Mouse (Mus musculus): ENCODE measurements around the gene Fbxo7. TPM values are rescaled to one million over a fixed set of nuclear protein-coding genes. Genes with fewer than 3 reads are reported as not detected.

The Fbxo7 gene
- polyA plus RNA-seq (2015; fragmentation: Nextera tagmentation; extraction: Ambion mirVana): 29.9 and 32.8 TPM in 2 replicates

DNA sequence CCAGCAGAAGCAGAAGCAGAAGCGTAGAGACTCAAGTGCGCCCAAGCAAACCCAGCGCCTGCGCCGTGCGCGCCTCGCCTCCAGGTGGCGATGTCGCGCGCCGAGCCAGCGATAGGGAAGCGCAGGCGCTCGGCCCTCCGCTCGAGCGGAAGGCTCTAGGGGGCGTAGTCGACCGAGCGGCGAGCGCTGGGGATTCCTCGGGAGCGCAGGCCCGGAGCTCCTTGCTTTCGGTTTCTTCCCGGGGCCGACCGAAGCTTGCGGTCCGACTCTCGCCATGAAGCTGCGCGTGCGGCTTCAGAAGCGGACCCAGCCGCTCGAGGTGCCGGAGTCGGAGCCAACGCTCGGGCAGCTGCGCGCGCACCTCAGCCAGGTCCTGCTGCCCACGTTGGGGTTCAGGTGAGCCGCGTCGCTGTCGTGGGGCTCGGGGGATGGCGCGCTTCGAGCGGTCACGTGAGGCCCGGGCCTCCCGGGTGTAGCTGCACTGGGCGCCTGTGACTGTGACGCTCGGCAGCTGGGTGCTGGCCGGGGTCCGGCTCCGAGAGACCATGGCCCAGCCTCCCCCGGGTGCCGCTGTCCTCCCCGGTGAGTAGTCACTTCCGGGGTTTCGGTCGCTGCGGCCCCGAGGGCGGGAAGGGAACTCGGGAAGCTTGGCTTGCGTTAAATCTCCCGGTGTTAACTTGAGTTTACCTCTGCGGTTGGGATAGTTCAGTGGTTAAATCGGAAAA lies at the start of gene Fbxo7:
TSS of gene Fbxo7 (plus strand) at position 224 of the 725 bp plus-strand sequence.
- Histone ChIP-seq H3K4me2 (ENCODE audit: low read depth, low read length) (peak within 1 kb of the TSS; percentile 57), H3K9ac (ENCODE audit: low read depth, low read length) (peak within 1 kb of the TSS; percentile 83), H3K4me1 (ENCODE audit: control insufficient read depth, insufficient read depth, low read length) (peaks cover 3% of the 10 kb centered on the region), H3K4me3 (ENCODE audit: low read length) (peak within 1 kb of the TSS; percentile 69), H3K36me3 (ENCODE audit: control insufficient read depth, insufficient read depth, low read length) (no peaks in the 10 kb centered on the region), H3K9me3 (ENCODE audit: control insufficient read depth, low read length) (no peaks in the 10 kb centered on the region), H3K27me3 (replicated peaks; ENCODE audit: control insufficient read depth, insufficient read depth, low read length) (no peaks in the 10 kb centered on the region), H3K27ac (ENCODE audit: low read length) (peak within 1 kb of the TSS; percentile 96)
- under 1% methylated on average over 79 of the region's 82 CpGs for WGBS
- peak; percentile 98 for ATAC-seq

DNA sequence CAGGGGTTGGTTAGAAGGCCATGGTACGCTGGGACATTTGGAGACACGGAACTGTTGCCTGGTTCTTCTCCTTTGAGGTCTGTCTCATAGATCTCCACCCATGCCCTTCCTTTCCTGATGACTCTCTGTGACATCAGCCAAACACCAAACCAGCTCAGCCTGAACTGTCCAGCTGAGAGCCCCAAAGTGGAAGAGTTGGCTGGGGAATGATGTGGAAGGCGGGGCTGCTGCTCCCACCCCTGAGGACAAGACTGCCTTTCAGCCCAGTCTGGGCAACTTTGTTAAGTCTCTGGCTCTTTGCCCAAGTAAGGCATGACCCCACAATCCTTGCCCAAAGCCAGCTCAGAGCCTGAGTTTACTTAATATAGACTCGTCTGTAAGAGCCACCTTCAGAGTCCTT lies 48.9 kb upstream of the Fbxo7 start:
- whole genome bisulfite sequencing: 80% methylated on average over 4 of the region's 4 CpGs
- no peaks in the 10 kb centered on the region for H3K27me3 ChIP-seq (replicated peaks; ENCODE audit: control insufficient read depth, insufficient read depth, low read length)
- H3K4me2 ChIP-seq (ENCODE audit: low read depth, low read length): no peak overlapping the region
- H3K4me1 ChIP-seq (ENCODE audit: control insufficient read depth, insufficient read depth, low read length): no peaks in the 10 kb centered on the region
- H3K9me3 ChIP-seq (ENCODE audit: control insufficient read depth, low read length): 0 out of 2 replicates have a peak, but pooled peaks cover 3% of the 10 kb centered on the region
- H3K9ac ChIP-seq (ENCODE audit: low read depth, low read length): no peak overlapping the region
- H3K27ac ChIP-seq (ENCODE audit: low read length): no peak overlapping the region
- no peak overlapping the region for H3K4me3 ChIP-seq (ENCODE audit: low read length)
- H3K36me3 ChIP-seq (ENCODE audit: control insufficient read depth, insufficient read depth, low read length): no peaks in the 10 kb centered on the region
- ATAC-seq: no peak

DNA sequence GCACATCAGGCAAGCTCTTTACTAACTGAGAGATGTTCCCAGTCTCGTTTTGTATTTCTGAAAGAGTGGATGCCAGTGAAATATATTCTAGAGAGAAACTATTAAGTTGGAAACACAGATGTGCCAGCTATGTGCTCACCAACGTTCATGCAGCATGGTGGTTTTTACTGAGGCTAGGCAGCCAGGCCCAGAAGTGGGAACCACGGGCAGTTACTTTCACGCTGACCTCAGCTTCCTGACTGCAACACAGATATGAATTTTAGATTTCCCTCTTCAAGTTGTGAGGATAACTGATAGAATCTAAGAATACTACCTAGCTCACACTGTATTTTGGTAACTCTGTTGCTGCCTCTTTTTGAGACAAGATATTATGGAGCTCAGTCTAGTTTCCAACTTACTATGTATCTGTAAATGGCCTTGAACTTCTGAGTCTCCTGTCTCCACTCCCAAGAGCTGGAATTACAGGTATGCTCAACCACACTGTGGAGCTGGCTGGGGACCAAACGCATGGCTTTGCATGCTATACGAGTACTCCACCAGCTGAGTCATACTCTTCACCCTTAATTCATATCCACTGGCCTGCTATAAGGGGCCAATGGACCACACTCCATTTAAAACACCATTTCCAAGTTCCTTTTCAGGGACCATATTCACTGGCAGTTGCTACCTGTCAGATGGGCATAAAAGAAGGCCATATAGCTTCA lies 32.2 kb upstream of the Fbxo7 start:
- H3K27ac ChIP-seq (ENCODE audit: low read length): no peak overlapping the region
- no peaks in the 10 kb centered on the region for H3K4me1 ChIP-seq (ENCODE audit: control insufficient read depth, insufficient read depth, low read length)
- no peak overlapping the region for H3K9ac ChIP-seq (ENCODE audit: low read depth, low read length)
- no peak for ATAC-seq
- H3K4me2 ChIP-seq (ENCODE audit: low read depth, low read length): no peak overlapping the region
- H3K27me3 ChIP-seq (replicated peaks; ENCODE audit: control insufficient read depth, insufficient read depth, low read length): no peaks in the 10 kb centered on the region
- no peaks in the 10 kb centered on the region for H3K9me3 ChIP-seq (ENCODE audit: control insufficient read depth, low read length)
- no peak overlapping the region for H3K4me3 ChIP-seq (ENCODE audit: low read length)
- no peaks in the 10 kb centered on the region for H3K36me3 ChIP-seq (ENCODE audit: control insufficient read depth, insufficient read depth, low read length)
- WGBS: 76% methylated on average over 6 of the region's 6 CpGs

DNA sequence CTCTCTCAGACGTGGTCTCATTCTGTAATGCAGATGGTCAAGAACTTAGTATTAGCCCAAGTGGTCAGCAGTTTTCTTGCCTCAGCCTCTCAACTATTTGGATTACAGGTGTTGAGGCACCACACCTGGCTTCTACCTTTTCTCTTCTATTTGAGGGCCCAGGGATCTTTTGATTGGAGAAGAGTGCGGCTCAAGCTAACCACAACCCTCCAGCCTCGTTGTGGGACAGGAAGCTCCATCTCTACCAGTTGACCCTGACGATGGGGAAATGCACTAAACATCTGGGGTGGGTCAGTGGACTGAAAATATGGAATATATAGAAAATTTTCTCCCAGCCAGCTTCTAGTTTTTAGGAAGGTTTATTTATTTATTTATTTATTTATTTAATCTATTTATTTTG lies 29.4 kb upstream of the Fbxo7 start:
- no peaks in the 10 kb centered on the region for H3K4me1 ChIP-seq (ENCODE audit: control insufficient read depth, insufficient read depth, low read length)
- H3K9ac ChIP-seq (ENCODE audit: low read depth, low read length): no peak overlapping the region
- no peak overlapping the region for H3K4me3 ChIP-seq (ENCODE audit: low read length)
- H3K36me3 ChIP-seq (ENCODE audit: control insufficient read depth, insufficient read depth, low read length): no peaks in the 10 kb centered on the region
- no peak for ATAC-seq
- H3K4me2 ChIP-seq (ENCODE audit: low read depth, low read length): no peak overlapping the region
- H3K27ac ChIP-seq (ENCODE audit: low read length): no peak overlapping the region
- H3K27me3 ChIP-seq (replicated peaks; ENCODE audit: control insufficient read depth, insufficient read depth, low read length): no peaks in the 10 kb centered on the region
- WGBS: 78% methylated on average over 4 of the region's 4 CpGs
- no peaks in the 10 kb centered on the region for H3K9me3 ChIP-seq (ENCODE audit: control insufficient read depth, low read length)

DNA sequence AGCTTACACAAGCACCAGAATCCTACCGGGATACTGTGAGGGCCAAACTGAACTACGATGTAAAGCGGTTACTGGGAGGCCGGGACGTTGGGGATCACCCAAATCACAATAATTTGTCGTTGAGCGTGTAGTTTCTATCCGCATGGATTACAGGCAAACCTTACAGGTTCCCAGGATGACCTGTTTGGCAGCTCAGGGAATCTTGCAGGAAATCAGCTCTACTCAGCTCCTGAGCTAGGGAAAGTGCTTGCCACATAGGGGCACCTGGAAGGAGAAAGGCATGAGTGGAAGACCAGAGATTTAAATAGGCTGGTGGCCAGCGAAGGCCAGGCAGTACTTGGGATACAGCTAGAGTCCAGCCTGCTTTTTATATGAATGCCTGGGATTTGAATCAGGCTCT lies 27.9 kb upstream of the Fbxo7 start:
- Histone ChIP-seq H3K27ac (ENCODE audit: low read length) (no peak overlapping the region), H3K4me2 (ENCODE audit: low read depth, low read length) (no peak overlapping the region), H3K4me3 (ENCODE audit: low read length) (no peak overlapping the region), H3K9ac (ENCODE audit: low read depth, low read length) (no peak overlapping the region), H3K27me3 (replicated peaks; ENCODE audit: control insufficient read depth, insufficient read depth, low read length) (no peaks in the 10 kb centered on the region), H3K36me3 (ENCODE audit: control insufficient read depth, insufficient read depth, low read length) (no peaks in the 10 kb centered on the region), H3K9me3 (ENCODE audit: control insufficient read depth, low read length) (no peaks in the 10 kb centered on the region), H3K4me1 (ENCODE audit: control insufficient read depth, insufficient read depth, low read length) (no peaks in the 10 kb centered on the region)
- ATAC-seq: no peak
- WGBS: 86% methylated on average over 9 of the region's 9 CpGs

DNA sequence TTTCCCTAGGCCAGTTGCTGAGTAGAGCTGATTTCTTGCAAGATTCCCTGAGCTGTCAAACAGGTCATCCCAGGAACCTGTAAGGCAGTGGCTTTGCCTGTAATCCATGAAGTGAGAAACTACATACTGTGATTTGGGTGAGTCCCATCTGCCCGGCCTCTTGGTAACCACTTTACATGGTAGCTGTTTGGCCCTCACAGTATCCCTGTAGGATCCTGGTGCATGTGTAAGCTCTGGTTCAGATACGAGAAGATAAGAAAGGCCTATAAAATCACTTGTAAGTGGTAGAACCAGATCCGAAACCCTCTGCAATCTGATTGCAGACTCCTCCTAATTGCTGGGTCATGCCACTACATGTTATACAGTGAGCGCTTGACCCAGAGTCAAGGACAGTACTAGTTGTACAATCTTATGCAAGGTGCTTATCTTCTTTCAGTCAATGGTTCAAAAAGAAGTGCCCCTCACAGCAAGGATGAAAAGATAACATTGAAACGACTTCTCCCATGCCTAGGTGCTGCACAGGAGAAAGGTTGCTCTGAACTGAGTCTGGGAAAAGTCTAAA lies 27.1 kb upstream of the Fbxo7 start:
- no peaks in the 10 kb centered on the region for H3K9me3 ChIP-seq (ENCODE audit: control insufficient read depth, low read length)
- no peaks in the 10 kb centered on the region for H3K27me3 ChIP-seq (replicated peaks; ENCODE audit: control insufficient read depth, insufficient read depth, low read length)
- ATAC-seq: peak; percentile 92
- no peak overlapping the region for H3K4me2 ChIP-seq (ENCODE audit: low read depth, low read length)
- H3K27ac ChIP-seq (ENCODE audit: low read length): no peak overlapping the region
- H3K36me3 ChIP-seq (ENCODE audit: control insufficient read depth, insufficient read depth, low read length): no peaks in the 10 kb centered on the region
- no peaks in the 10 kb centered on the region for H3K4me1 ChIP-seq (ENCODE audit: control insufficient read depth, insufficient read depth, low read length)
- no peak overlapping the region for H3K9ac ChIP-seq (ENCODE audit: low read depth, low read length)
- 52% methylated on average over 5 of the region's 5 CpGs for whole genome bisulfite sequencing
- no peak overlapping the region for H3K4me3 ChIP-seq (ENCODE audit: low read length)

DNA sequence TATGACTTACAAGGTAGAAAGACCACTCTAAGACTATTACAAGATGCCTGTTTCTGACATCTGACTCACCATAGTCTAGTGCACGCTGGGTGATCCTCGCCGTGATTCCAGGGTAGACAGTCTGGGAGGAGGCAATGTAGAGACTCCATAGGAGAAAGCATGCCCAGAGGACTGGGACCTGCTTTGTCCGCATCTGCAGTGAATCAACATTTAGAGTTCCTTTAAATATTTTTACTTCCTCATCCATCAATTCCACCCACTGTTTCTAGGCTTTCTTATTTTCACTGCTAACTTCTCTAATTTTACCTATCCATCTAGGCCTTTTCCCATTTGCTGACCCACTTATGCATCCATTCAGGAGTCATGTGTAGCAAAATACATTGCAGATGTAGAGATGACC lies 21.3 kb upstream of the Fbxo7 start:
- Histone ChIP-seq H3K4me3 (ENCODE audit: low read length) (no peak overlapping the region), H3K4me1 (ENCODE audit: control insufficient read depth, insufficient read depth, low read length) (no peaks in the 10 kb centered on the region), H3K9me3 (ENCODE audit: control insufficient read depth, low read length) (no peaks in the 10 kb centered on the region), H3K9ac (ENCODE audit: low read depth, low read length) (no peak overlapping the region), H3K4me2 (ENCODE audit: low read depth, low read length) (no peak overlapping the region), H3K27me3 (replicated peaks; ENCODE audit: control insufficient read depth, insufficient read depth, low read length) (no peaks in the 10 kb centered on the region), H3K36me3 (ENCODE audit: control insufficient read depth, insufficient read depth, low read length) (no peaks in the 10 kb centered on the region), H3K27ac (ENCODE audit: low read length) (no peak overlapping the region)
- no peak for ATAC-seq
- 93% methylated on average over 4 of the region's 4 CpGs for WGBS

DNA sequence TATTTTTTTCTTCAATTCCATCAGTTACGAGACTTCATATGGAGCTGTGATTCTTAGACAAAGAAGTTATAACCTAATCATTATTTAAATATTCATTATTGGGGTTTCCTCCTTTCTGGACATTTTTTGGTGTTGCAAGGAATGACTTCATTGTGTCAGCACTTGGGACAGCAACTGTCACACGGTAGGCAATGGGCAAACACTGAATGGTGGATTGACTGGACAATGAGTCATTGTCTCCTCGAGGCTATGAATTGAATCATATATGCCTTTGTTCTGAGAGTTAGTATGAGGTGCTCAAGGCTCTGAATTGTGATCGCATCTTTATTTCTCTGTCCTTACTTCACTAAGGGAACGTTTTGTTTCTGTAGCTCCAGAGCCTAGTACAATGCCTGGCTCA lies 15.3 kb upstream of the Fbxo7 start:
- no peaks in the 10 kb centered on the region for H3K4me1 ChIP-seq (ENCODE audit: control insufficient read depth, insufficient read depth, low read length)
- WGBS: 79% methylated on average over 5 of the region's 5 CpGs

DNA sequence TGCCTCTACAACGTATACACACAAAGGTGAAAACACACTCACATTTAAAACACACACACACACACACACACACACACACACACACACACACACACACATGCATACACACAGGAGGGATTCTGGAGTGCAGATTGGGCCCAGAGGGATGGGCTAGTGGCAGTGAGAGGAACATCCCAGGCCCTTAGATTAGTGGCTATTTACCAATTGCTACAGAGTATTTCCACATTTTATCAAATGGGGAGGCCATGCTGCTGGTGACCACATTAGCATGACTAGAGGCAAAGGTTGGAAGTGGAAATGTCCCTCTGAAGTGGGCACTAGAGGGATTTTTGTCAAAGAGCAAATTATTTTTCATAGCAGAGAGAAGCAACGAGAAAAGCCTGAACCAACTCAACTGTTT lies 12.1 kb upstream of the Fbxo7 start:
- H3K4me2 ChIP-seq (ENCODE audit: low read depth, low read length): no peak overlapping the region
- no peaks in the 10 kb centered on the region for H3K27me3 ChIP-seq (replicated peaks; ENCODE audit: control insufficient read depth, insufficient read depth, low read length)
- H3K9ac ChIP-seq (ENCODE audit: low read depth, low read length): no peak overlapping the region
- no peak overlapping the region for H3K27ac ChIP-seq (ENCODE audit: low read length)
- 91% methylated on average over 2 of the region's 2 CpGs for WGBS
- H3K4me1 ChIP-seq (ENCODE audit: control insufficient read depth, insufficient read depth, low read length): no peaks in the 10 kb centered on the region
- no peak for ATAC-seq
- no peaks in the 10 kb centered on the region for H3K36me3 ChIP-seq (ENCODE audit: control insufficient read depth, insufficient read depth, low read length)
- no peaks in the 10 kb centered on the region for H3K9me3 ChIP-seq (ENCODE audit: control insufficient read depth, low read length)
- no peak overlapping the region for H3K4me3 ChIP-seq (ENCODE audit: low read length)

More for the DNA sequence above, 15.3 kb upstream of the Fbxo7 start:
- H3K27ac ChIP-seq (ENCODE audit: low read length): no peak overlapping the region
- H3K9ac ChIP-seq (ENCODE audit: low read depth, low read length): no peak overlapping the region
- H3K4me2 ChIP-seq (ENCODE audit: low read depth, low read length): no peak overlapping the region
- no peaks in the 10 kb centered on the region for H3K36me3 ChIP-seq (ENCODE audit: control insufficient read depth, insufficient read depth, low read length)
- H3K4me3 ChIP-seq (ENCODE audit: low read length): no peak overlapping the region
- ATAC-seq: no peak
- no peaks in the 10 kb centered on the region for H3K9me3 ChIP-seq (ENCODE audit: control insufficient read depth, low read length)
- H3K27me3 ChIP-seq (replicated peaks; ENCODE audit: control insufficient read depth, insufficient read depth, low read length): no peaks in the 10 kb centered on the region

Measured in intestine, embryonic 16.5 days (tissue).